Mouse (Mus musculus): ENCODE results near the gene Mansc1.

The Mansc1 gene

DNA sequence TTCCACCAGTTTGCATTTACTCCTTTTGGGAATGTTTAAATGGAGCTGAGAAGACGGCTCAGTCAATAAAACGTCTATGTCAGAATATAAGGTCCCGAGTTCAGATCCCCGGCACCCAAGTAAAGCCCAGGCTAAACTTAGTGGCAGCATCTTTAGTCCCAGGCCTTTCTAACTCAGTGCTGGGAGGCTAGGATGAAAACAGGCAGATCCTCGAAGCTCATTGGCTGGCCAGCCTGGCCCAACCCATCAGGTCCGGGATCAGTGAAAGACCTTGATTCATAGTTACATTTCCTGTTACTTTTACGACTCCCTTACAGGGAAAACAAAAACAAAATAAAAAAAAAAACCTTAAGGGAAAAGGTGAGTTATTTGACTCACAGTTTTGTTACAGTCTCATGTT lies 31.2 kb downstream of the Mansc1 start:
- DNase-seq (ENCODE audit: inconsistent age in 2 of 2, low spot score in 1 of 2), result no peak

DNA sequence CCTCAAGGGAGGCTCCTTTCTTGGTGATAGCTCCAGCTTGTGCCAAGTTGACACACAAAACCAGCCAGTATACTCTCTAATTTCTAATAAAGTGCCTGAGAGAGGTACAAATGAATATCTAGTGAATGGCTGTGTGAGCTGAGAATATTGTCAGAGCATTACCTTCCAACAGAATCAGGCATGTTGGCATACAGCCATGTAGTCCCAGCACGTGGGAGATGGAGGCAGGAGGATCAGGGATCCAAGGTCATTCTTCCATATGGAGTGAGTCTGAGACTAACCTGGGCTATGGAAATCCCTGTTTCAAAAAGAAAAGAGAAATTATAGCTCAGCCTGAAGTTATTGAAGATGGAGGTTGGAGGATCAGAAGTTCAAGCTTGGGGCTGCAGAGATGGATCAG lies 33.0 kb downstream of the Mansc1 start:
- no peak for DNase-seq (ENCODE audit: inconsistent age in 2 of 2, low spot score in 1 of 2)

DNA sequence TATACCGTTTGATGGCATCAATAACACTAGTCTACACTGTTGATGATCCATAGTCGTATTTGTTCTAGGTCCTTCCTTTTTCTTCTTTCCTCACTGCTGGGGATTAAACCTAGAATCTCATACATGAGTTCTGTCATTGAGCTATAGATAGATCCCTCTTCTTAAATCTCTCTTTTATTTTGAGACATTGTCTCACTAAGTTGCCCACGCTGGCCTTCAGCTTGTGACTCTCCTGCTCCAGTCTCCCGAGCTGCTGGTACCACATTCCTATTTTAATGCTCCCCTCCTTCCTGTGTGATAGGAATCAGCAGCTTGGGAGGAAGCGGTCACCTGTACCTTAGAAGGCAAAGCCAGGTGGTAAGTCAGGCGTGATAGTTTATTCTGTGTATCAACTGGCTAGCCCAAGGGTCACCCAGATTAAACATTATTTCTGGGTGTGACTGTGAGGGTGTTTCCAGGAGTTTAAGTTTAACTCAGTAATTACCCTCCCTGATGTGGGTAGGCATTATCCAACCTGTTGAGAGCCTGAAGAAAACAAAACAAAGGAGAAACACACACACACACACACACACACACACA lies 34.5 kb downstream of the Mansc1 start:
- no peak for DNase-seq (ENCODE audit: inconsistent age in 2 of 2, low spot score in 1 of 2)

DNA sequence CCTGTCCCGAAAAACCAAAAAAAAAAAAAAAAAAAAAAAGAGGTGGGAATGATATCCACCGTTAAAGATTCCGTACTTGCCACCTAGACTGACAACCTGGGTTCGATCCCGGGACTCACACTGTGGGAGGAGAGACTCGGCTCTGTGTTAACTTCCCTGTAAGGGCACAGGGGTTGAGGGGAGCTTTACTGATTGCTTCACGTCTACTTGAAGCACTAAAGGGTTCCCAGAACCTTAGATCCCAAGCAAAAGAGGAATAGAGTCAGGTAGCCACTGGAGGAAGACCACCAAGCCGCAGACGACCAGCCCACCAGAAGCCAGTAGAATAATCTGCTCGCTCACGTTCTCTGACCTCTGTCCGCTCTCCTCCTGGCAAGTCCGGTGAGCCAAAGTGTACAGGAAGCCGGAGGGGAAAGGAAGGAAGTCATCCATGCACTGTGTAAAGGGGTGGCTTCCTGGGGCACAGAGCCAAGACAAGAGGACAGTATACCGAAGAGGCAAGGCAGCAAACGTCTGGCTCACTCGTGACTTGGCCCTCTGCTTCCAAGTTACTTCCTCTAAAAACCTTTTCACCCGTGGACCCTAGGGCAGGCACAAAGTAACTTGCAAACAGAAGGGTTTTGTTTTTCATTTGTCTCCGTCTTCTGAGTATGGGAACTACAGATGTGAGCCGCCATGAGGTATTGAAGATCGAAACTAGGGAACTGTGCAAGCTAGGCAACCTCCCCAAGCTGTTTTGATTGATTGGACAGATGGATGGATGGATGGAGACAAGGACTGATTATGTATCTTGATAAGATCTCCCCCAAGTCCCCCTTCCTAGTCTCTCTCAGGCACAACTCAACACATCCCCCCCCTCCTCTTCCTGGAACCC lies 37.5 kb downstream of the Mansc1 start:
- peak; percentile 49 to 72 for DNase-seq (ENCODE audit: inconsistent age in 2 of 2, low spot score in 1 of 2)

- no peak for DNase-seq (ENCODE audit: inconsistent age in 2 of 2, low spot score in 1 of 2)
These were observed 40.7 kb downstream of the Mansc1 start for GRCm38 (mm10) chr6:134591614-134592013.

GRCm38 (mm10) chr6:134586241-134586640 lies 46.0 kb downstream of the Mansc1 start:
- DNase-seq (ENCODE audit: inconsistent age in 2 of 2, low spot score in 1 of 2), result no peak

- no peak for DNase-seq (ENCODE audit: inconsistent age in 2 of 2, low spot score in 1 of 2)
These were observed 47.7 kb downstream of the Mansc1 start for GRCm38 (mm10) chr6:134584616-134585015.

DNA sequence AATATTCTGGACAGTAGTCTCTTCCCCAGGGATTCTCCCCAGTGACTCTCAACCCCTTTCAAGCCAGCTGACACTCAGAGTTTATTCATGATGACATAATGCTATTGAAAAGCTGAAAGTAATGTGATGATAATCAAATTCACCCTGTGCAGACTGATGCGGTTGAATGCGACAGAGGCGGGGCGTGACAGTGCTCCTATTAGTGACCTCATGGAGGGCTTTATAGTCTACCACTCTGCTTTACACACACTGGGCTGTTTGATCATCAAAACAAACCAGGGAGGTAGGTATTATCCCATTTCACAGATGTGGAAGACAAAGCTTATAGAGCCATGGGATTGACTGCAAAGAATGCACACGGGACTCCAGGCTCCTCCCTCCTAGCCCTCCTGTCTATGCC lies 50.2 kb downstream of the Mansc1 start:
- DNase-seq (ENCODE audit: inconsistent age in 2 of 2, low spot score in 1 of 2), result no peak

GRCm38 (mm10) chr6:134579506-134579905 lies 52.8 kb downstream of the Mansc1 start:
- DNase-seq (ENCODE audit: inconsistent age in 2 of 2, low spot score in 1 of 2), result no peak

GRCm38 (mm10) chr6:134578039-134578438 lies 54.2 kb downstream of the Mansc1 start:
- peak in 1 of 2 experiments; percentile 15 for DNase-seq (ENCODE audit: inconsistent age in 2 of 2, low spot score in 1 of 2)

DNA sequence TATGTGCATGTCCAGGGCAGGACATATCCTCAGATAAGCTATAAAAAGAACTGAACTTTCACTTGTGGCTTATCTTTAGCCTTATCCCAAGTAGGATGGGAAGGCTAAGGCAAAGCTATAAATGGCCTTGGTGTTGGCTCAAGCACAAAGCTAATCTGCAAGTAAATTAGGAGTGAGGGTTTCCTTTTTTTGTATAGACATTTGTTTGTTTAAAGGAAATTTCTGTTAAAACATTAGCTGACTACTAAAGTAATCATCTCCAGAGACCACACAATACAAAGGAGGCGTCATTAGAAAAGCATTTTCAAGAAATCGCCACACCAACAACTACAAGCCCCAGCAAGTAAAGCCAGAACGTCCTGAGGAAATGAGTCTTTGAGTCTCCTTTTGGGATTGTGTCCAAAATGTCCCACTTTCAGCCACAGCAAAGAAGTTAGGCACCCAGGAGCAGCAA lies 57.0 kb downstream of the Mansc1 start:
- no peak for DNase-seq (ENCODE audit: inconsistent age in 2 of 2, low spot score in 1 of 2)

- DNase-seq (ENCODE audit: inconsistent age in 2 of 2, low spot score in 1 of 2), result peak in 1 of 2 experiments; percentile 45
These were observed 64.2 kb downstream of the Mansc1 start for GRCm38 (mm10) chr6:134567986-134568556.

- DNase-seq (ENCODE audit: inconsistent age in 2 of 2, low spot score in 1 of 2), result peak; percentile 88 to 97
These were observed 65.3 kb downstream of the Mansc1 start, which contains the start of gene Lrp6 for GRCm38 (mm10) chr6:134566818-134567485. Lrp6 (minus strand) TSS chr6:134566965.

DNA sequence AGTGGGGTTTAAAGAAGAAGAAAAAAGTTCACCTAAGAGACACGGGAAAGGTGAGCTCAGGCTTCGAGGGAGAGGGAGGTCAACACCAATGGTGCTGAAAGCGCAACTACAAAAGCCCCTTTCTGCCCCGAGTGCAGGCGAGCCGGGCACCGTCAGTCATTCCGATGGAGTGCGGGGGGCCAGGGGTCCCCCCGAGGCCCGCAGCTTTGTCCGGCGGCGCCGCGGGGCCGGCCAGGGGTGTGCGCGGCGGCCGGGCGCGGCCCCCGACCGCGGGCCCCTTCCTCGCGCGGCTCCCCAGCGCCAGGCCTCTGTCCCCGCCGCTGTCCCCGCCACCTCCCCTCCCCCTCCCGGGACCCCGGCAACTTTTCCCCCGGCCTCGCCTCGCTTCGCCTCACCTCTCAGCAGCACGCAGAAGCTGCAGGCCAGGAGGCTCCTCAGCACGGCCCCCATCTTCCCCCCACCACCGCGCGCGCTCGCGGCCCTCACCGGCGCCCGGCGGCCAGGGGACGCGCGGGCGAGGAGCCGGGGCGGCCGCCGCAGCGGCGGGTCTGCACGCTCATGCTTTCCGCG lies 66.0 kb downstream of the Mansc1 start:
- DNase-seq (ENCODE audit: inconsistent age in 2 of 2, low spot score in 1 of 2), result peak in 1 of 2 experiments; percentile 74

GRCm38 (mm10) chr6:134565606-134566247 lies 66.6 kb downstream of the Mansc1 start:
- peak; percentile 31 to 77 for DNase-seq (ENCODE audit: inconsistent age in 2 of 2, low spot score in 1 of 2)

- DNase-seq (ENCODE audit: inconsistent age in 2 of 2, low spot score in 1 of 2), result no peak
These were observed 67.7 kb downstream of the Mansc1 start for GRCm38 (mm10) chr6:134564539-134564938.

- DNase-seq (ENCODE audit: inconsistent age in 2 of 2, low spot score in 1 of 2), result peak; percentile 31 to 57
These were observed 72.7 kb downstream of the Mansc1 start for GRCm38 (mm10) chr6:134559635-134560034.

Measured in adrenal gland, adult (tissue).